Mouse (Mus musculus): ENCODE results near the gene Tpx2. TPM values are rescaled to one million over a fixed set of nuclear protein-coding genes. Genes with fewer than 3 reads are reported as not detected.

Tpx2 gene
- polyA plus RNA-seq, 1 experiment from 2014 or later = 57.7 TPM

Small RNA genes within 50 kb of the gene (microRNA-seq; reads per million reads assigned to microRNA genes)
- gene Mir5622 = 5.4 reads per million, percentile 19 among the genes with 10 or more reads in this experiment

Other genes starting within 250 kb of the Tpx2 start
- not detected in 2 replicates for gene Defb45, start 248.6 kb upstream of the Tpx2 start, polyA plus RNA-seq (2015; fragmentation: Nextera tagmentation; extraction: Ambion mirVana)
- not detected in 2 replicates for gene Defb36, start 243.6 kb upstream of the Tpx2 start, polyA plus RNA-seq (2015; fragmentation: Nextera tagmentation; extraction: Ambion mirVana)
- not detected in 2 replicates for gene Defb25, start 224.9 kb upstream of the Tpx2 start, polyA plus RNA-seq (2015; fragmentation: Nextera tagmentation; extraction: Ambion mirVana)
- gene Rem1, start 221.0 kb upstream of the Tpx2 start, polyA plus RNA-seq (2015; fragmentation: Nextera tagmentation; extraction: Ambion mirVana) = 1.1 TPM in 2 replicates
- 45.5 and 52.7 TPM in 2 replicates for gene H13, start 178.5 kb upstream of the Tpx2 start, polyA plus RNA-seq (2015; fragmentation: Nextera tagmentation; extraction: Ambion mirVana)
- gene Mcts2, start 160.9 kb upstream of the Tpx2 start, polyA plus RNA-seq (2015; fragmentation: Nextera tagmentation; extraction: Ambion mirVana) = 10.2 and 11.1 TPM in 2 replicates
- gene Id1, start 111.7 kb upstream of the Tpx2 start, polyA plus RNA-seq (2015; fragmentation: Nextera tagmentation; extraction: Ambion mirVana) = 18.1 and 18.8 TPM in 2 replicates
- gene Cox4i2, start 93.8 kb upstream of the Tpx2 start, polyA plus RNA-seq (2015; fragmentation: Nextera tagmentation; extraction: Ambion mirVana) = 0.95 and 1.4 TPM in 2 replicates
- 213 and 241 TPM in 2 replicates for gene Bcl2l1, start 16.2 kb upstream of the Tpx2 start, polyA plus RNA-seq (2015; fragmentation: Nextera tagmentation; extraction: Ambion mirVana)
- gene Mylk2, start 63.4 kb downstream of the Tpx2 start, polyA plus RNA-seq (2015; fragmentation: Nextera tagmentation; extraction: Ambion mirVana) = 0.13 and 0.24 TPM in 2 replicates
- gene Foxs1, start 85.2 kb downstream of the Tpx2 start, polyA plus RNA-seq (2015; fragmentation: Nextera tagmentation; extraction: Ambion mirVana) = 0.21 and 0.35 TPM in 2 replicates
- gene Dusp15, start 103.7 kb downstream of the Tpx2 start, polyA plus RNA-seq (2015; fragmentation: Nextera tagmentation; extraction: Ambion mirVana) = not detected in 2 replicates
- 0.09 and 0.13 TPM in 2 replicates for gene Ttll9, start 114.5 kb downstream of the Tpx2 start, polyA plus RNA-seq (2015; fragmentation: Nextera tagmentation; extraction: Ambion mirVana)
- 31.6 and 34.0 TPM in 2 replicates for gene Pdrg1, start 167.5 kb downstream of the Tpx2 start, polyA plus RNA-seq (2015; fragmentation: Nextera tagmentation; extraction: Ambion mirVana)
- not detected in 2 replicates for gene Xkr7, start 183.9 kb downstream of the Tpx2 start, polyA plus RNA-seq (2015; fragmentation: Nextera tagmentation; extraction: Ambion mirVana)
- 0.37 and 0.52 TPM in 2 replicates for gene Ccm2l, start 218.0 kb downstream of the Tpx2 start, polyA plus RNA-seq (2015; fragmentation: Nextera tagmentation; extraction: Ambion mirVana)